Mouse (Mus musculus): Measurements from ENCODE around the gene Arpc3.
A peak's percentile ranks its signal among the peaks of the same experiment; 100 is the strongest.

The Arpc3 gene

DNA sequence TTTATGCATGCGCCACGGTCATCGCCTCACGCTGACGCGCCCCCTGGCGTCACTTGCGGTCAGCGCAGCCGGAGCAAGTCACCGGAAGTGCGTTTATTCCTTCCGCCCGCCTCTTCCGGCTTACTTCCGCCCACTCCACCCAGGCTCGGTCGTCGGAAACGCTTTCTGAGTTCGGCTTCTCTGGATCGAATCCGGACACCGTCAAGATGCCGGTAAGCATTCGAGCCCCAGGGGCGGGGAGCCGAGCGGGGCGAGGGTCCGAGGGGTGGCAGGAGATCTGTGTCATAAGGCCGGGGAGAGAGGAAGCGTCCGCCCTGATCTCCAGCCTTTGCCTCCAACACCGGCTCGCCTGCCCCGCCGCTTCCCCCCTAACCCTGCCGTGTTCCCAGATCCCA is at the start of gene Arpc3:
Gene Arpc3, plus strand, starts transcription at position 93 of the 395 bp plus-strand sequence.
- DNase-seq (ENCODE audit: low spot score): peak; percentile 74

DNA sequence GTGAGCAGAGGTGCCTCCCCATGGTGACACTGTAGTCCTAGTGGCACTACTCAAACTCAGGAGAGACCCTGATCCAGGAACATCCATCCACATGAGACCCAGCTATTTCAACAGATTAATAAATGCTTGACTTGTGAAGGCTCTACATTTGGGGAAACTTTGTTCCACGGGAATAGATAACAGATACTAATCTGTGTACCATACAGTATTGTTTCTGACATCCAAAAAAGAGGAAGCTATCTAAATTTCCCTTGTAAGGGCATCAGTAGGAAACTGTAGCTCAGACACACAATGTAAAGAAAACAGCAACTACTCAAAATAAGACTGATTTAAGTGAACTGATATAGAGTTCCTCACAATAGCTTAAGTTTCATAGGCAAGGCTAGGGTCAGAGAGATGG is 48.8 kb upstream of the Arpc3 start:
- DNase-seq (ENCODE audit: low spot score): no peak

DNA sequence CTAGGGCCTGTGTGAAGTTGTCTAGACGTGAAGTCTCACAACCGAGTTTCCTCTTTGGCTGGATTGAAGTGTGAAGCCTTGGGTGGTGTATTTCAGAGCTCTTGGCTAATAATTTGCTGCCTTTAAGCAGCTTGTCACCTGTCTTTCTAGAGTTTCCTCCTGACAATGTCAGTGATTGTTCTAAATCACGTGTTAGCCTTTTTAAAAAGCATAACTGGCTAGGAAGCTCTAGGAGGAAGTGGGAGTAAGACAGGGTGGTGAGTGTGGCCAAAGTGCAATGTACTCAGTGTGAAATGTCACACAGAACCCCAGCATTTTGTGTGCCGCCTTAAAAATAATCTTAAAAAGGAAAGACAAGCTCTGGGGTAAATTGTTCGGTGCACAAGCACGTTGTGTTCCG is 47.9 kb upstream of the Arpc3 start:
- no peak for DNase-seq (ENCODE audit: low spot score)

DNA sequence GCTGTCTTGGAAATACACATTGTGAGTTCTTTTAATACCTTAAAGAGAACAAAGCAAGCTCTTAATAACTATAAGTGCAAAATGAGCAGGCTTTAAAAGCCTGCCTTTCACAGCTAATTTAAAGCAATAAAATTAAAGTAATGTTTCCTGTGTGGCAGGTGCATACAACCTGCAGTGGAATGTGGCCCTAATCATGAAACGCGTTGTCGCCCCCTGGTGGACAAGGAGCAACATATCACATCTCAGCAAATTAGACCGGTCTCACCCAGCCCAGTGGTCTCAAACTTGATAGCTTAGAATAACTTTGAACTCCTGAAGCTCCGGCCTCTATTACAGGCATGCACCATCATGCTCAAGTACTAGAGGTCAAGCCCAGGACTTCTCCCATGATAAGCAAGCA is 47.4 kb upstream of the Arpc3 start:
- peak; percentile 35 for DNase-seq (ENCODE audit: low spot score)

DNA sequence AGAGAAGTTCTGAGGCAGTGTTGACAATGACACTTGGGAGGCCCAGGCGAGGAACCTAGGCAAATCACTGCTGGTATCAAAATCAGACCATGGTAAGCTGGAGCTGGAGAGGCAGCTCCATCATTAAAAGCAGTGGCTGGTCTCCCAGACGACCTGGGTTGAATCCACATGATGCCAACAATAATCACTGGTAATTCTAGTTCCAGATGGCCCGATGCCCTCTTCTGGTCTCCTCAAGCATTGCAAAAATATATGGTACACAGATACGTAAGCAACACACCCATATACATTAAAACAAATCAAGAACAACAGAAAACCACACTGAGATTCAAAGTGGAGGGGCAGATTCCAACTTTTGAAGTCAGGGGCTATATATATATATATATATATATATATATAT is 45.9 kb upstream of the Arpc3 start:
- DNase-seq (ENCODE audit: low spot score): no peak

DNA sequence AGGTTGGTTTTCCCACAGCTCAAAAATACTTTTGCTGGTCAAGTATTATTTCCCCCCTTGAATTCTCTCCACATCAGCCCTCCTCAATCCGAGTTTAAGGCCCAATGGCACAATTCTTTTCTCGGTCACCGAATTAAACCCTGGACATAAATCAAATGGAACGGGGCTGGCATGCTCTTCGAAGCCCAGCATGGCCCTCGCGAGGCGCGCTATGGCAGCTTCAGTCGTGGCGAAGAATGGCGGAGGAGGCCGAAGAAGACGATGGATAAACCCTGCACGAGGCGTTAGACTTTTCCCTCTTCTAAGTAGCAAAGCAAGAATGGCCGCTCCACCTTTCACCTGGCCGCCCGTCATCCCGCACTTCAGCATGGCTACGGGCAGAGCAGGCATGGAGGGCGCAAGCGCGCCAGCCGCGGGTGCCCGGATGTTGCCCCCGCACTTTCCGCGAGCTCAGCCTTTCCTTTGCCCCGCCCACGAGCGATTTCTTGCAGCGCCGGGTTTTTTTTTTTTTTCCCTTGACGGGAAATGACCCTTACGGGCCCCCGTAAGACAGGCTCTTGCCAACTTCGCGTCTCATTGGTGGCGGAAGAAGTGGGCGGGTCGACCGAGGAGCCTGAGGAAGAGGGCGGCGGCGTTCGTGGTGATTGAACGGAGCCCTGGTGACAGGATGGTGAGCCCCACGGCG is 37.7 kb upstream of the Arpc3 start, which contains the start of the genes Rad9b and Vps29:
Gene Rad9b, minus strand, starts transcription at position 427 of the 685 bp plus-strand sequence.
Gene Vps29, plus strand, starts transcription at position 563 of the 685 bp plus-strand sequence.
- DNase-seq (ENCODE audit: low spot score): peak; percentile 97

DNA sequence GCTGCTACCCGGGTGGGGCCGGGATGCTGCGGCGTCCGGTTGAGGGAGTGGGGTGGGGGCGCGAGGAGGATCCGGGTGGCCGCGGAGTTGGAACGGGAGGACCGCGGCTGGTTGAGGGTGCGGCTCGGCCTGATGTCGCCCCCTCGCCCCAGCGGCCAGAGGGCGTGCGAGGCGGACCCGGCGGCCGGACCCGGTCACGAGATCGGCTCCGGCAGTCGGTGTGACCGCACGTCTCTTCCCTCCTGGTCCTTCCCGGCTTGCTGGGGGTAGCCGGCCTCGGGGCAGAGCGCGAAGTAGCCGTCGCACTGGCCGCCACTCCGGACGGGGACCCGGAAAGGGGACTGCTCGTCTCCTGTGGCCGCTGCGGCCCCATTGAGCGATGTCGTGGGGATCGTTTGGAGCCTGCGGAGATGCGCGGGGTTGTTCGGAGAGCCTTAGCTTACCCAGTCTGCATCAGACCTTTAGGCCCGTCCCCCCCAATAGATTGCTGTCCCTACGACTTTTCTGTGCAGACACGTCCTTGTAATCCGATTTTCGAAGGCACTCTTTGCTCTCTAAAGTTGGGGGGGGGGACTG is 37.1 kb upstream of the Arpc3 start:
- no peak for DNase-seq (ENCODE audit: low spot score)

DNA sequence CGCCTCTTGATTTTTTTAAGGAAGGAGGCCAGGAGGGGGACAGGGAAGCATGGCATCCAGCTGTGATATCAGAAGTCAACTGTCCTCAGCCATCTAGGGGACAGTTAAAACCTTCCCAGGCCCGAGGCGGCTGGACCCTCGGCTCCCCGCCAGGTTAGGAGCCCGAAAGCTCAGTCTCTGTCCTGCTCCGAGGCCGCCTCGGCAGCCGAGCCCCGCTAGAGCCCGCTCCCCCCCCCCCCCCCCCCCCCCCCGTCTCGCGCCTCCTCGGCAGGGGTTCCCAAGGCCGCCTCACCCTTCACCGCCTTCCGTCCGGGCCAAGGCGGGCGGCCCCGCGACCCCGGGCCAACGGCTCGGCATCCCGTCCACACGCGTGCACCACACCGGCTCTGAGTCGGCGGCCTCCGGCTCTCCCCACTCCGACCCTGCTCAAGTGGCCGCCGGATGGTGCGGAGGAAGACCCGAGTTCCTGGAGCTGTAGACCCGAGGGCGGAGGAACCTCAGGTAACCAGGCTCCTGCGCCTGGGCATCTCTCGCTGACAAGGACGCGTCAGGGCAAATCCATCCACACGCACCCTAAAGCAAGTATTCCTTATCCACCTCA is 20.0 kb upstream of the Arpc3 start, which contains the start of gene Gpn3:
Gene Gpn3, plus strand, starts transcription at position 286 of the 601 bp plus-strand sequence.
- peak; percentile 16 for DNase-seq (ENCODE audit: low spot score)

DNA sequence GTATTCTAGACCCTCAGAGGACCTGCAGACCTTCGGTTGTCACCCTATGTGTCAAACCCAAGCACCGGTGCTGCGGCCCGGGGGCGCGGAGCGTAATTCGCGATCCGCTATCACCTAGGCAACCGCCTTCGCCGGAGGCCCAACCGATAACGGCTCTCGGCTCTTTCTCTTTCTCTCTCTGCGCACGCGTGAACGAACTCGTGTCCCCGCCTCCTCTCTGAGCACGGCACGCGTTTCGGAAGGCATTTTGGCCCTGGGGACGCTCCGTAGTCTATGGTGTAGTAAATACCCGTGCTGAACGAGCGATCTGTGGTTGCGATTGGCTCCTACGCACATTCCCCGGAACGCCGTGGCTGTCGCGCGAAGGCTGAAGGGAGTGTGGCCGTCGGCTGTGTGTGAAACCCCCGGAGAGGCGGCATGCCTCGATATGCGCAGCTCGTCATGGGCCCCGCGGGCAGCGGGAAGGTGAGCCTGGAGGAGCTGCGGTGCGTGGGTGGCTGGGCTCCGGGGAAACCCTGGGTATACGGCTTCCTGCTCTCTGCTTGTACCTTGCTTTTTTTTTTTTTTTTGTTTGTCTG is 19.4 kb upstream of the Arpc3 start, which contains the start of gene Fam216a:
Gene Fam216a, minus strand, starts transcription at position 173 of the 578 bp plus-strand sequence.
- DNase-seq (ENCODE audit: low spot score): peak; percentile 98

DNA sequence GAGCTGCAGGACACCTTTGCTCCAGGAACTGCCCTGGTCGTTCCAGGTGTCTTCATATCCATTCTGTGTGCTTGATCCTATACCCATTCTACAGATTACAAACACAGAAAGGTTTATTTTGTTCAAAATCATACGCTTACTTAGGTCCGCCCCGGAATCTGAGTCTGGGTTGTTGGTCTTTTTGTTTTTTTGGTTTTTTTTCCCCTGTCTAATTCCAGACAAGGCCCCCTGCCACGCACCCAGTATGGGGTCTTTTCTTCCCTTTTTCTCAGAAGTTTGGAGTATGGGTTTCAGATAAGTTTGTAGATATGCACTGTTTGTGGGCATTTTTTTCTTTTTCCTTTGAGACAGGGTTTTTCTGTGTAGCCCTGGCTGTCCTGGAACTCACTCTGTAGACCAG is 18.8 kb upstream of the Arpc3 start:
- no peak for DNase-seq (ENCODE audit: low spot score)

DNA sequence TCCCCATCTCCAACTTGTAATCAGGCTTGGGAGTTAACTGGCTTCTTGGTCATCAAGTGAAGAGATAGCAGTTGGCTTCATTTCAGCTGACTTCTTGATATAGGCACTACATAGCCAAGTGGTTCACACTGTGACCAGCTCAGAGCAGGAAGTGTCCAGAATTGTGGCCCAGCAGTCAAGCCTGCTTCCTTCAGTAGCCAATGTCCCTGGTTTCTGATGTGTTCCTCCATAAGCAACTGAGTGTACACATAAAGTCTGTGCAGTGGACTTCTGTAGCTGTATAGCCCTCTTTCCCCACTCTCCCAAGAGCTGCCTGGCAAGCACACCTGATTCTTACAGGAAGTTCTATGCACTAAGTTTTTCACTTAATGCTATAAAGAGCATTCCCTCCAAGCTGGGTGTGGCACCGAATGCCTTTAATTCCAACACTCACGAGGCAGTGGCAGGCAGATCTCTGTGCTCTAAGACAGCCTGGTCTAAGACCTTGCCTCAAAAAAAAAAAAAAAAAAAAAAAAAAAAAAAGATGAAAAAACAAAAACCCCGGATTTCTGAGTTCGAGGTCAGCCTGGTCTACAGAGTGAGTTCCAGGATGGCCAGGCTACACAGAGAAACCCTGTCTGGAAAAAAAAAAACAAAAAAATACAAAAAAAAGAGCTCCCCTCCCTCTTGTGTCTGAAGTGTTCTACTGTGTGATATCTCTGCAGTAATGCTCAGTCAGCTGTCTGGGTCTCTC is 14.4 kb upstream of the Arpc3 start:
- DNase-seq (ENCODE audit: low spot score): no peak

DNA sequence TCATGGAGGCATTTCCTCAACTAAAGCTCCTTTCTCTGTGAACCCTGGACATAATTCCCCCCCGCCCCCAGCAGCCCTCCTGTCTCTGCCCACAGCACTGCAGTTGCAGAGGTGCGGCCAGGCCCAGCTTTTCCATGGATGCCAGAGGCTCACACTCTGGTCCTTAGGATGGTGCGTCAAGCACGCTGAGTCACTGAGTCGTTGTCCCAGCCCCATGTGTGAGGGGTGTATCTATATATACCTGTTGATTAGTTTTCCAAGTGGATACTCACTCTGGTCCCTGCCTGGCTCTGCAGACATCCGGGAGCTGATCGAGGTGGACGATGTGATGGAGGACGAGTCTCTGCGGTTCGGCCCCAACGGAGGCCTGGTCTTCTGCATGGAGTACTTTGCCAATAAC is 13.5 kb upstream of the Arpc3 start:
- no peak for DNase-seq (ENCODE audit: low spot score)

DNA sequence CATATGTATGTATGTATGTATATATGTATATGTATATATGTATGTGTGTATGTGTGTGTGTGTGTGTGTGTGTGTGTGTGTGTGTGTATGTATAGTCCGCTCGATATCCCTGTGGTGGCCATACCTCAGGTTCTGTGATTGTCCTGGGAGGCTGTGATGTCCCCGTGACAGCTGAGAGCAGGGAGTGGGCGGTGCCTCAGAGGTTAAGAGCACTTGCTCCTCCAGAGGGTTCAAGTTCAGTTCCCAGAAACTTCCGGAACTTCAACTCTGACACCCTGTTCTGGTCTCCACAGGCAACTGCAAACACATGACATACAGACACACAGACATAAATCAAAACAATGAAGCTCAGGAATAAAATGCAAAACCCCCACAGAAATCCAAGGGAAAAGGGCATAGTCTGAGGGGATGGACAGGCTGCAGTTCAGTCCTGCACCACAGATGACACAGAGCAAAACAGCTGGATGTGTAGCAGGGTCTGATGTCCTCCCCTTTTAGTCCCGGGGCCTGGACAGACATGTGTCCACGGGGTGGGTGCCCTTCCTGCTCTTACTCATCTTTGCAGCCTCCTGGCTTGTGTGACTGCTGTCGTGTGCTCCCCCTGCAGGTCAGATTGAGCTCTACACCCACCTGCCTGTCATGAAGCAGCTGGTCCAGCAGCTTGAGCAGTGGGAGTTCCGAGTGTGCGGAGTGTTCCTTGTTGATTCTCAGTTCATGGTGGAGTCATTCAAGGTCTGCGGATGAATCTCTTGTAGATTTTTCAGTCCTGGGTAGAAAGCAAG is 12.1 kb upstream of the Arpc3 start:
- no peak for DNase-seq (ENCODE audit: low spot score)

DNA sequence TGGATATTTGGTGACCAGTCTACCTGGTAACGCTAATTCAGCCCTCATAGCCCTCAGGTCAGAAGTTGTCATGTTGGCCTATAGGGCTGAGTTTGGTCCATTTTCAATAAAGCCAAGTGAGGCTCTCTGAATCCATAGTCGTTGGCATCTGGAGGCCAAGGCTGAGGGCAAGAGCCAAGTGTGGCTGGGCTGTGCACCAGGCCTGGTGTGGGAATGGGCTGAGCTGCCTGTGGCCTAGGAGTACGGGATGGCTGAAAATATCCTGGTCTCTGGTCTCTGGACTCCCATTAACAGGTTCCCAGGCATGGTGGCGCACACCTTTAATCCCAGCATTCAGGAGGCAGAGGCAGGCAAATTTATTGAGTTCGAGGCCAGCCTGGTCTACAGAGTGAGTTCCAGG is 1.7 kb upstream of the Arpc3 start:
- DNase-seq (ENCODE audit: low spot score): no peak

DNA sequence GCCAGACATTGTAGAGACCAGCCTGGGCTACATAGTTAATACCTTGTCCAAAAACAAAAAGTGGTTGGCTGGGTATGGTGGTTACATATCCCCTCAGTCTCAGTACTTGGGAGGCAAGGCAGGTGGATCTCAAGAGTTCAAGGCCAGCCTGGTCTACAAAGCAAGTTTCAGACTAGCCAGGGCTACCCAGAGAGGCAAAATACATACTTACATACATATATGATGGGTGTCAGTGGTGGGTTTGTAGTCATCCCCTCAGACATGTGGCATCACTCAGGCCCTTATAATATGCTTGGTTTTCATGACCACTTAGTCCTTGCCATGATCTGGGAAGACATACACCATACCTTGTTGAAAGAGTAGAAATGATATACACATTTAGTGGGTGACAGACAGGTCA is 1.0 kb upstream of the Arpc3 start:
- no peak for DNase-seq (ENCODE audit: low spot score)

DNA sequence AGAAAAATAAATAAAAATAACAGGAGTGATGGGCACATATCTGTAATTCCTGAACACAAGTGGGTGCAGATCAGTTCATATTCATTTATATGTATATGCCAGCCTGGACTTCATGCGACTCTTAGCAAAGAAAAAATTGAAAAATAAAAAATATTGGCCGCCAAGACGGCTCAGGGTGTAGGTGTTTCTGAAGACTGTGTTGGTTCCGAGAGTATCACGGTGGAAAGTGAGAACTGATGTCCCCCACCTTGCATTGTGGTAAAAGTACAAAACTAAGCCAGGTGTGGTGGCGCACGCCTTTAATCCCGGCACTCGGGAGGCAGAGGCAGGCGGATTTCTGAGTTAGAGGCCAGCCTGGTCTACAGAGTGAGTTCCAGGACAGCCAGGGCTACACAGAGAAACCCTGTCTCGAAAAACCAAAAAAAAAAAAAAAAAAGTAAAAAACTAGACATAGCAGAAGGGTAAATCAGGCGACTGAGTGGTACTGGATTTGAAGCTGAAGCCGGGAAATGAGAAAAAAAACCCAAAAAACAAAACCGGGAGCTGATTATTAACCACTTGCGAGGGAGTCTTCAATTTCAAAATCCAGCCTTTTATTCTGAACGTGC is 396 bp upstream of the Arpc3 start:
- no peak for DNase-seq (ENCODE audit: low spot score)

DNA sequence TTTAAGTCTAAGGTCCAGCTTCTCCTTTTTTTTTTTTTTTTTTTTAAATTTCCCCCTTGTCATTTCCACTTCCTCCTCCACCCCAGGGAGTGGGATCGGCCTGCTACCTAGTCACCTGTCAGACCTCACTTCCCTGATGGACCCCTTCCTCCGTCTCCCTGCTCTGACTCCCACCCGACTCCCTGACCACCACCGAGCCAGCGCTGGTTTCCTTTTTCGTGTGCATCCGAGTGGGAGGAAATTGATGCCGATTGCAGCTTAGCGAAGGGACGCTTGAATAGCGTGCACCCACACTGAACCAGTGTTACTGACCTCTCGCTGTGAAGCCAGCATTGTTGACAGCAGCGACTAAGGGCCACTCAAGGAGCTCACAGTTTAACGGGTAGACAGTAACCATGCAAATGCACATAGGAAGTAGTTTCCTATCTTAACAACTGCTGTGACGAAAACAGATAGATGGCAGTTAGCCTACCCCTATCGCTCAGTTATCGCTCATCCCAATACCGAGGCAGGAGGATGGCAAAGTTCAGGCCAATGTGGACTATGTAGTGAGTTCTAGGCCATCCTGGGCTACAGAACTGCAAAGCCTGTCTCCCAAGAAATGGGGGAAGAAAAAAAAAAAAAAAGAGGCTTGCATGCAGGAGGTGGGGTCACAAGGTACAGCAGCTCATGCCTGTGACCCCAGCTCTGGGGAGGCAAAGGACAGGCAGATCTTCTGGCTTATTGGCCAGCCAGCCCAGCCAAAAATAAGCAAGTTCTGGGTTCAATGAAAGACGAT is 738 bp downstream of the Arpc3 start:
- DNase-seq (ENCODE audit: low spot score): no peak

DNA sequence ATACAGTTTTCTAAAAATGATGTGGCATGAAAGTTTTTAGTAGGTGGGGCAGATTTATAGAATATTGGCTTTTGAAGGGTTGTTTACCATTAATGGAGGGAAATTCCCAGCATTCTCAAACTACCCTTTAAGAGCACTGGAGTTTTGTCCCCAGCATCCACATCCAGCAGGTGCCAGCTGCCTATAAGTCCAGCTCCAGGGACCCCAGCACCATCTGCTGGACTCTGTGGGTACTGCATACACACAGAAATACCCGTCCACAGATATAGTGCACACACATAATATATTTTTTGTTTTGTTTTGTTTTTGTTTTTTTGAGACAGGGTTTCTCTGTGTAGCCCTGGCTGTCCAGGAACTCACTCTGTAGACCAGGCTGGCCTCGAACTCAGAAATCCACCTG is 2.2 kb downstream of the Arpc3 start:
- peak; percentile 46 for DNase-seq (ENCODE audit: low spot score)

DNA sequence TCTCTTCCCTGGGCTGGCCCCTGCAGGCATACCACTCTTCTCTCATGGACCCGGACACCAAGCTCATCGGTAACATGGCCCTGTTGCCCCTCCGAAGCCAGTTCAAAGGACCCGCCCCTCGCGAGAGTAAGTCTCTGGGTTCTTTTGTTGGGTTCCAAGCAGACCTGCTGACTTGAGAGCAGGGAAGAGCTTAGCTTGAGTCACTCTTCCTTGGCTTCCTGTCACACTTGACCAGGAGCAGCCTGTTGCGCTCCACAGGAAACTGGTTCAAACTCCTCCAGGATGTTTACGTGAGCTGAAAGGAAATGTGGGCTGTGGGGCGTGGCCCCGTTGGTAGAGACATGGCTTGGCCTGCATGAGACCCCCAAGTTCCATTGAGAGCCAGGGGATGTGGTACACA is 5.1 kb downstream of the Arpc3 start:
- no peak for DNase-seq (ENCODE audit: low spot score)

DNA sequence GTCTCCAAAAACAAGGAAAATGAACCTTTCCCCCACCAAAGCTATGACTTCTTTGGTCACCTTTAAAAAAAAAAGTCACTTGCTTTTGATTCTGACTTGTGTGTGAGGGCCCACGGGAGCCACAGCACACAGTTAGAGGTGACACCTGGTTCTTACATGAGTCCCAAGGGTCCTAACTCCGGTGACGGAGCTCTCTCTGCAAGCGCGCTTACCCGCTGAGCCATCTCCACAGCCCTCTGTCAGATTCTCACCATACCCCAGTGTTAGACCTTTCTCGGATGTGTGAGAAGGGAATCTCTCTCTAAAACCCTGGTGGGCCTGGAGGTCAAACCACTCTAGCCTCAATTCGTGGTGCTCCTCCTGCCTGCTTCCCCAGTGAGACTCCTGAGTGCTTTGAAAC is 5.8 kb downstream of the Arpc3 start:
- DNase-seq (ENCODE audit: low spot score): no peak
